Mouse (Mus musculus) testis, adult 2 months (tissue): ENCODE results near the gene Ppm1m. TPM values are rescaled to one million over a fixed set of nuclear protein-coding genes. Genes with fewer than 3 reads are reported as not detected.

Source experiments
- H3K27ac ChIP-seq: fragments of 200-500 bp; 2 replicates; pipeline ENCODE4 v1.5.1; 2012; ENCODE audit warnings: low read depth, low read length; ENCODE audit not compliant: control insufficient read depth, insufficient read depth
- H3K27me3 ChIP-seq: fragments of 200-500 bp; 2 replicates; pipeline ENCODE4 v1.6.1; 2012; ENCODE audit warnings: mild to moderate bottlenecking, low read length, moderate library complexity; ENCODE audit not compliant: control insufficient read depth, insufficient read depth
- H3K36me3 ChIP-seq: fragments of 200-500 bp; 2 replicates; pipeline ENCODE4 v1.6.1; 2012; ENCODE audit warnings: mild to moderate bottlenecking, low read length; ENCODE audit not compliant: control insufficient read depth, insufficient read depth
- H3K4me1 ChIP-seq: fragments of 200-500 bp; 2 replicates; pipeline ENCODE4 v1.6.1; 2012; ENCODE audit warnings: low read length; ENCODE audit not compliant: control insufficient read depth, insufficient read depth
- H3K4me3 ChIP-seq: fragments of 200-500 bp; 2 replicates; pipeline ENCODE4 v1.5.1; 2012; ENCODE audit warnings: low read depth, mild to moderate bottlenecking, low read length, moderate library complexity, mixed read lengths; ENCODE audit not compliant: control insufficient read depth
- CTCF ChIP-seq: fragments of 200-500 bp; IDR thresholded peaks from 2 replicates; pipeline ENCODE4 v1.5.1; 2012; ENCODE audit warnings: low read depth, mild to moderate bottlenecking, inconsistent platforms, low read length, moderate library complexity; ENCODE audit not compliant: control insufficient read depth, insufficient read depth, insufficient replicate concordance
- POLR2A ChIP-seq: fragments of 200-500 bp; IDR thresholded peaks from 2 replicates; pipeline ENCODE4 v1.6.1; 2012; ENCODE audit warnings: low read depth, mild to moderate bottlenecking, inconsistent platforms, low read length, moderate library complexity; ENCODE audit not compliant: control insufficient read depth
- polyA plus RNA-seq: library from polyadenylated mRNA; depleted of rRNA; stranded (reverse); fragments of >200 nt; gene quantifications from 2 replicates; pipeline ENCODE4 v1.2.3, GENCODE M21; 2012

Ppm1m gene
- polyA plus RNA-seq, 1 experiment = 40.6 TPM

- Histone ChIP-seq H3K36me3 (no peaks in the 10 kb centered on the region), H3K4me1 (peaks cover 14% of the 10 kb centered on the region), H3K27me3 (no peaks in the 10 kb centered on the region), H3K27ac (no peak overlapping the region), H3K4me3 (no peak overlapping the region)
- no peak for TF ChIP-seq POLR2A
- no peak for TF ChIP-seq CTCF
Measured at GRCm38 (mm10) chr9:106215341-106216125, 16.0 kb upstream of the Ppm1m start.

GRCm38 (mm10) chr9:106212594-106212981 lies 13.0 kb upstream of the Ppm1m start:
- no peak overlapping the region for H3K27ac ChIP-seq
- no peak overlapping the region for H3K4me3 ChIP-seq
- no peak for TF ChIP-seq CTCF
- no peak for TF ChIP-seq POLR2A
- no peaks in the 10 kb centered on the region for H3K27me3 ChIP-seq
- H3K4me1 ChIP-seq = peaks cover 14% of the 10 kb centered on the region
- H3K36me3 ChIP-seq = no peaks in the 10 kb centered on the region

GRCm38 (mm10) chr9:106211680-106212593 lies 12.4 kb upstream of the Ppm1m start:
- no peaks in the 10 kb centered on the region for H3K36me3 ChIP-seq
- peak overlapping the region; percentile 51 for H3K4me3 ChIP-seq
- peak; percentile 98 for TF ChIP-seq CTCF
- no peak for TF ChIP-seq POLR2A
- peaks cover 14% of the 10 kb centered on the region for H3K4me1 ChIP-seq
- H3K27me3 ChIP-seq = no peaks in the 10 kb centered on the region
- peak overlapping the region; percentile 24; the same call in 1 of the 2 replicates for H3K27ac ChIP-seq

- Histone ChIP-seq H3K27ac (peak overlapping the region; percentile 11; the same call in 1 of the 2 replicates), H3K4me3 (no peak overlapping the region), H3K27me3 (no peaks in the 10 kb centered on the region), H3K4me1 (peaks cover 14% of the 10 kb centered on the region), H3K36me3 (no peaks in the 10 kb centered on the region)
- TF ChIP-seq CTCF (no peak), POLR2A (no peak)
Measured at GRCm38 (mm10) chr9:106210853-106211609, 11.5 kb upstream of the Ppm1m start.

GRCm38 (mm10) chr9:106209954-106210353 lies 10.4 kb upstream of the Ppm1m start:
- no peak for TF ChIP-seq POLR2A
- TF ChIP-seq CTCF = no peak
- H3K4me1 ChIP-seq = peaks cover 14% of the 10 kb centered on the region
- H3K36me3 ChIP-seq = no peaks in the 10 kb centered on the region
- H3K27me3 ChIP-seq = no peaks in the 10 kb centered on the region
- H3K27ac ChIP-seq = no peak overlapping the region
- no peak overlapping the region for H3K4me3 ChIP-seq

- Histone ChIP-seq H3K27me3 (no peaks in the 10 kb centered on the region), H3K36me3 (no peaks in the 10 kb centered on the region), H3K27ac (no peak overlapping the region), H3K4me3 (no peak overlapping the region), H3K4me1 (peaks cover 18% of the 10 kb centered on the region)
- TF ChIP-seq CTCF (no peak), POLR2A (no peak)
Measured at GRCm38 (mm10) chr9:106208181-106208580, 8.6 kb upstream of the Ppm1m start.
